Mouse (Mus musculus) liver, embryonic 14.5 days (tissue): ENCODE data around the gene Cdk19. TPM values are rescaled to one million over a fixed set of nuclear protein-coding genes. Genes with fewer than 3 reads are reported as not detected.

Experiments used
- ATAC-seq: fragments of 200-750 bp; cut with Nextera tagmentation; 2 replicates; pipeline ENCODE4 v1.8.0; 2017; ENCODE audit warnings: moderate number of reproducible peaks, mild to moderate bottlenecking, moderate library complexity; ENCODE audit not compliant: insufficient read depth
- DNase-seq, 3 experiments: peaks; one replicate each; pipeline ENCODE4 v3.0.0-alpha.2; 2012 to 2013; ENCODE audit warnings: low read depth in 3 of 3, low spot score in 3 of 3
- H3K27ac ChIP-seq: fragments of 300-500 bp; sonication (generic); 2 replicates; pipeline ENCODE4 v1.5.1; 2014; ENCODE audit warnings: moderate library complexity, mild to moderate bottlenecking, control low read depth, inconsistent platforms
- H3K27me3 ChIP-seq: fragments of 300-500 bp; sonication (generic); 2 replicates; pipeline ENCODE4 v1.6.1; 2014; ENCODE audit warnings: mild to moderate bottlenecking, low read length, moderate library complexity; ENCODE audit not compliant: control insufficient read depth, insufficient read depth
- H3K36me3 ChIP-seq: fragments of 300-500 bp; sonication (generic); replicated peaks from 2 replicates; pipeline ENCODE4 v1.6.1; 2014; ENCODE audit warnings: low read depth; ENCODE audit not compliant: control insufficient read depth, insufficient read depth
- H3K4me1 ChIP-seq, 2 experiments: fragments of 200-500 bp in 1 of 2; fragments of 300-500 bp in 1 of 2; sonication (generic) in 1 of 2; replicated peaks; 2 replicates each; pipeline ENCODE4 v1.6.1; 2012 to 2014; ENCODE audit warnings: antibody characterized with exemption in 1 of 2, inconsistent platforms in 1 of 2, low read length in 1 of 2; ENCODE audit not compliant: control insufficient read depth in 2 of 2, insufficient read depth in 2 of 2
- H3K4me2 ChIP-seq: fragments of 300-500 bp; sonication (generic); 2 replicates; pipeline ENCODE4 v1.6.1; 2014; ENCODE audit warnings: low read depth, mild to moderate bottlenecking, control low read depth, moderate library complexity
- H3K4me3 ChIP-seq, 2 experiments: fragments of 200-500 bp in 1 of 2; fragments of 300-500 bp in 1 of 2; sonication (generic) in 1 of 2; 2 replicates each; pipeline ENCODE4 v1.5.1; 2012 to 2014; ENCODE audit warnings: low read depth in 2 of 2, low read length in 2 of 2, mild to moderate bottlenecking in 2 of 2, control low read depth in 1 of 2, inconsistent platforms in 1 of 2, moderate library complexity in 1 of 2; ENCODE audit not compliant: insufficient read depth in 1 of 2
- H3K9ac ChIP-seq: fragments of 300-500 bp; sonication (generic); replicated peaks from 2 replicates; pipeline ENCODE4 v1.6.1; 2014; ENCODE audit warnings: mild to moderate bottlenecking, control low read depth, moderate library complexity
- H3K9me3 ChIP-seq: fragments of 300-500 bp; sonication (generic); 2 replicates; pipeline ENCODE4 v1.6.1; 2016; ENCODE audit warnings: low read length, mixed read lengths; ENCODE audit not compliant: control insufficient read depth
- CTCF ChIP-seq: IDR thresholded peaks from 2 replicates; pipeline ENCODE4 v1.5.1; 2016; ENCODE audit warnings: antibody characterized with exemption, low read depth, control low read depth
- EP300 ChIP-seq: IDR thresholded peaks from 2 replicates; pipeline ENCODE4 v1.6.1; 2016; ENCODE audit warnings: antibody characterized with exemption, low read depth
- WGBS: fragments of 180-500 bp; shearing (Covaris S2); extraction: QIAGEN DNeasy Blood & Tissue Kit; methylation state at CpG from one replicate; pipeline ENCODE4 v1.1.7; 2014; ENCODE audit not compliant: insufficient replicate concordance; 5-methylcytosine and 5-hydroxymethylcytosine counted together
- polyA plus RNA-seq, 2 experiments: library from polyadenylated mRNA; depleted of rRNA in 1 of 2; stranded (reverse) in 1 of 2; unstranded in 1 of 2; fragments of >200 nt; fragmentation: Nextera tagmentation in 1 of 2; extraction: Ambion mirVana in 1 of 2; gene quantifications; 2 replicates each; pipeline versions ENCODE4 v1.2.1 to v1.2.3; 2012 to 2014

Cdk19 gene
- polyA plus RNA-seq, 2 experiments = 3.1 TPM

DNA sequence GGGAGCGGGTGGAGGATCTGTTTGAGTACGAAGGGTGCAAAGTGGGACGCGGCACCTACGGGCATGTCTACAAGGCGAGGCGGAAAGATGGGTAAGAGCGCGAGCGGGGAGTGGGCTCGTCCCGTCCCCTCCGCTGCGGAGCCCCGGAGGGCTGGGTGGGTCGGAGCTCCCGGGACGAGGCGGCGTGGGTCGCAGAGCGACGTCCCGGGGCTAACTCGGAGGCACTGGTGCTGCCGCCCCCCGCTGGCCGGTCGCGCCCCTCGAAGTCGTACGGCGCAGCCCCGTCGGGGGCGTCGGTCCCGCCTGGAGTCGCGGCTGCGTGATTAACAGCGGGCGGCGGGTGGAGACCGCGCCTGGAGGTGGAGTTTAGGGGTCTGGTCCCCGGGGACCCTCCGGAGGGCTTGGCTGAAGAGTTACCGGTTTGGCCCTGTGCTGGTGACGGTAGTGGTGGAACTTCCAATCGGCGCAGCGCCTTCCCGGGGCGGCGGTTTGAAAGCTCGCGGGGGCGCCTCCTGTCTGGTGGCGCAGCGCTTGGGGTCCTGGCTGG lies 10.3 kb downstream of the Cdk19 start:
- WGBS = under 1% methylated on average over 62 of the region's 62 CpGs
- ATAC-seq = peak; percentile 4; the same call in 1 of the 2 replicates
- Histone ChIP-seq H3K4me3 (peak overlapping the region; percentile 71 to 92), H3K9ac (peak overlapping the region; percentile 91), H3K36me3 (no peaks in the 10 kb centered on the region), H3K27ac (peak overlapping the region; percentile 99), H3K4me1 (peaks cover 13 to 19% of the 10 kb centered on the region in 2 experiments), H3K27me3 (no peaks in the 10 kb centered on the region), H3K9me3 (no peaks in the 10 kb centered on the region), H3K4me2 (peak overlapping the region; percentile 96)
- no peak for DNase-seq
- TF ChIP-seq CTCF = peak; percentile 17; the same call in 1 of the 2 replicates
- TF ChIP-seq EP300 = no peak

DNA sequence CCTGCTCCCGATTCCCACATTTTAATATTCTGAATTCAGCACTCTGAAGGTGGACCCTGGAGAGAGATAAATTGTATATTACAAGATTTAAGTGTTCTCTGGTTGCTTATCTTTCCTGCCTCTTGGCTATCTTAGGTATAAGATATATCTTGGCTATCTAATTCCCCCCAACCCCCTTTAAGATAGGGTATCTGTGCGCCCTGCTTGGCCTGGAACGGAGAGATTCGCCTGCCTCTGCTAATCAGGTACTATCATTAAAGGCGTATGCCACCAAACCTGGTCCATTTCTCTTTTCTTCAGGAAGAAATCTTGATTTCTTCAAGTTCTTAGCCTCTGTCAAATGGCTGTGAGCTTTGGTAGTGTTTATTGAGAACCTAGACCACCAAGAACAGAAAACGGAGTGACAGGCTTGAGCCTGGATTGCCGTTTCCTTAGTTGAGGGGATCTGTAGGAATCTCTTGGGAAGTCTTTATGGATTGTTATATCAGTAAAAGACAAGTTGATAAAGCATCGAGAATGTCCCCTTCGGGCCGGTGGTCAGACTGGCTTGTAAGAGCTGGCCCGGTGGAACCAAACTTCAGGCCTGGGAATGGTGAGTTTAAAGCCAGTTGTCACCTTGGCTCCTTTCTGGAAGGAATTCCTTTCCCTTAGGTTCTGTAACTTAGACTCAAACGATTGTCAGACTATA lies 11.0 kb downstream of the Cdk19 start:
- Histone ChIP-seq H3K27ac (no peak overlapping the region), H3K4me3 (peak overlapping the region; percentile 71 to 92), H3K4me1 (peaks cover 13 to 19% of the 10 kb centered on the region in 2 experiments), H3K36me3 (no peaks in the 10 kb centered on the region), H3K9me3 (no peaks in the 10 kb centered on the region), H3K4me2 (peak overlapping the region; percentile 96), H3K9ac (peak overlapping the region; percentile 91), H3K27me3 (no peaks in the 10 kb centered on the region)
- no peak for TF ChIP-seq CTCF
- peak; percentile 41; the same call in 1 of the 2 replicates for TF ChIP-seq EP300
- WGBS = 39% methylated on average over 12 of the region's 12 CpGs
- DNase-seq (no peak), ATAC-seq (no peak)

DNA sequence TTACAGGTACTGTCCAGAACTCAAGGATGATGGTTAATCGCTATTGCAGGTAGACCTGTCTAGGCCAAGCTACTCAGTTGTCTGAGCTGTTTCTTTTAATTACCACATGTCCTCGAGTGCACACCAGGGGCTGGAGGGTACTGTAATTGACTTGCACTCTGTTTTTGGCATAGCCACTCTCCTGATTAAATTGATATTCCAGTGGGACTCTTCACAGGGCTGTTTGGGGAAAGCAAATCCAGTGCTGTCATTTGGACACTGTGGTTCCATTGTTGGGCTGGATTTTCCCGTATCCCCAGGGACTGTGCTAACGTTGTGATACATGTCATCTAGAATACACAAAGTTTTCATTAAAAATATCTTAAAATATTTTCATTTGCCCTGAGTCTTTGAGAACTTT lies 11.8 kb downstream of the Cdk19 start:
- TF ChIP-seq EP300 (no peak), CTCF (no peak)
- Histone ChIP-seq H3K9ac (no peak overlapping the region), H3K27me3 (no peaks in the 10 kb centered on the region), H3K4me2 (no peak overlapping the region), H3K36me3 (no peaks in the 10 kb centered on the region), H3K27ac (no peak overlapping the region), H3K4me1 (peaks cover 13 to 19% of the 10 kb centered on the region in 2 experiments), H3K4me3 (no peak overlapping the region), H3K9me3 (no peaks in the 10 kb centered on the region)
- ATAC-seq (no peak), DNase-seq (no peak)
- WGBS = 74% methylated on average over 4 of the region's 4 CpGs

GRCm38 (mm10) chr10:40354081-40354480 lies 14.7 kb downstream of the Cdk19 start:
- H3K4me2 ChIP-seq = no peak overlapping the region
- H3K36me3 ChIP-seq = no peaks in the 10 kb centered on the region
- no peaks in the 10 kb centered on the region for H3K27me3 ChIP-seq
- peaks cover 5 to 8% of the 10 kb centered on the region in 2 experiments for H3K4me1 ChIP-seq
- TF ChIP-seq EP300 (no peak), CTCF (no peak)
- H3K9ac ChIP-seq = no peak overlapping the region; the same call in 1 of the 2 replicates
- no peak for DNase-seq
- WGBS = 82% methylated on average over 9 of the region's 9 CpGs
- H3K4me3 ChIP-seq = no peak overlapping the region
- H3K9me3 ChIP-seq = no peaks in the 10 kb centered on the region
- ATAC-seq = no peak
- H3K27ac ChIP-seq = no peak overlapping the region

DNA sequence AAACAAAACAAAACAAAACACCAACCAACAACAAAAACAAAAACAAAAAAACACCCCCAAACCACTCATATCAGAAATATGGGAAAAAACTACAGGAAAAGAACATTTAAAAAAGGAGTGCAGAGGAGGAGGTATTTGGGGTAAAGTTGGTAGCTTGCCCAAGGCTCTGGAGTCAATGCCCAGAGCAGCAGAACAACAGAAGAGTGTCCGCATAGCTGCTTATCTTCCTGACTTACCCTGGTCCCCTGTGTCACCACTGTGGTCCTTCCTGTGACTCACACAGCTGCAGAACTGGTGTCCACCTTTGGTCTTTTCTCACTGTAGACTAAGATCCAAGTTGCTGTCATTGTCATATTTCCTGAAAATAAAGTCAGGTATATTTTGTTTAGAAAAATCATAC lies 15.2 kb downstream of the Cdk19 start:
- 55% methylated on average over 1 of the region's 1 CpGs for WGBS
- ATAC-seq (no peak), DNase-seq (no peak)
- Histone ChIP-seq H3K27me3 (no peaks in the 10 kb centered on the region), H3K4me1 (peaks cover 5 to 8% of the 10 kb centered on the region in 2 experiments), H3K27ac (no peak overlapping the region), H3K4me2 (no peak overlapping the region), H3K36me3 (no peaks in the 10 kb centered on the region), H3K9ac (no peak overlapping the region), H3K4me3 (no peak overlapping the region), H3K9me3 (no peaks in the 10 kb centered on the region)
- TF ChIP-seq EP300 = no peak
- TF ChIP-seq CTCF = no peak
